Mouse (Mus musculus): ENCODE results near the gene Esrrg.

The Esrrg gene

DNA sequence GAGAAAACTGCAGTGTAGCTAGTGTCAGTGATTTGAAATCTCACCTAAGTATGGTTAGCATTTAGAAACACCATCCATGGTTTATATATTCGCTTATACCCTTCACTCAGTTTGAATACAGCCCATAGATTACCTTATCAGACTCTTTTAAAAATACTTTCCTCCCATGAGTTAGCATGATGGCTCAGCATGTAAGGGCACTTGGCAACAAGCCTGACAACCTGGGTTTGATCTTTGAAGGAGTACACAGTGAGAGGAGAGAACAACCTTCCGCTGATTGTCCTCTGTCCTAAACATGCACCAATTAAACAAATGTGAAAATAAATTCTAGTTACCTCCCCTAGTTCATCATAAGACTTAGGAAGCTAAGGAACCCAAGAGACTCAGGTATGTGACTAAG, 550.5 kb downstream of the Esrrg start:
- no peak for DNase-seq

DNA sequence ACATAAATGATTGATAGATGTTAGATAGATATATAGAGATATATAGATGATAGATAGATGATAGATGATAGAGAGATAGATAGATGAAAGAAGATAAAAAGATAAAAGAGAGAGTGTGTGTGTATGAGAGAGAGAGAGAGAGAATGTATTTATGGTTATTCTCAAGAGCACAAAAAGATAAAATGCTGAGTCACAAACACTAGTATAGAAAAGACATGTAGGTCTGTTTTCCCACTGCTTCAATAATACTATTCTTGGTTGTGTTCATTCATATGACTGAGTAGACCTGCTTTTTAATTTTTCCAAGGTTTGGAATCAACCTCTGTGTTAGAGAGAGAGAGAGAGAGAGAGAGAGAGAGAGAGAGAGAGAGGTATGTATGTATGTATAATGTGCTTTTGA, 554.5 kb downstream of the Esrrg start:
- no peak for DNase-seq

- DNase-seq = no peak
Observed at GRCm38 (mm10) chr1:188164251-188164650, 555.7 kb downstream of the Esrrg start.

GRCm38 (mm10) chr1:188173859-188174258, 565.3 kb downstream of the Esrrg start:
- DNase-seq = no peak

- no peak for DNase-seq
Observed at GRCm38 (mm10) chr1:188182951-188183350, 574.4 kb downstream of the Esrrg start.

DNA sequence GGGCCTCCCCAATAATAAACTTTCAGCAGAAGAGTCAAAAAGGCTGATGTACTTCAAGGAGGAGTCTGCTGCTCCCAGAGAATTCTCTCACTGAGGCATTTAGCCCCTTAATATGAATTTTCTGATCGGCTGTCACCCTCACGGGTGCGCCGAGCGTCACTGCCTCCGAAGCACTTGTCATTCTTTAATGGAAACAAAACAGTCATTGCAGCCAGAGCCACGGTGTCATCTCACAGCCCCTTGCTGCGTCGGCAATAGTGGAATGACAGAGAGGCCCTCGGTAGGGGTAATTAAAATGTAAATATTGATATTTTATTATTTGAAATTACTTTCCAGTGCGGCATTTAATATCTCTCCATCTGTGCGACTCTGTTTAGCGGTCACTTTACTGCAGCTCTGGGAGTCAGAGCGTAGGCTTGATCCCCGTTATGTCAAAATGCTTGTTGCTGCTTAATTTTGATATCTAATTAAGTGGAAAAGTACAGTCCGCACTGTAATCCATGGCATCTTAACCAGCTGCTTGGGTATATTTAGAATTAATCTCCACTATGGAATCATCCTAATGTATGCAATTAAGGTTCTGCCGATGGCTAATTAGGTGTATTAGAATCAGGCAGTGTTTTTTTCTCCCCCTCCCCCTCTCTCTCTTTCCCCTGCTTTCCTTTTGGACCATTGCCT, 578.0 kb downstream of the Esrrg start:
- DNase-seq = no peak

DNA sequence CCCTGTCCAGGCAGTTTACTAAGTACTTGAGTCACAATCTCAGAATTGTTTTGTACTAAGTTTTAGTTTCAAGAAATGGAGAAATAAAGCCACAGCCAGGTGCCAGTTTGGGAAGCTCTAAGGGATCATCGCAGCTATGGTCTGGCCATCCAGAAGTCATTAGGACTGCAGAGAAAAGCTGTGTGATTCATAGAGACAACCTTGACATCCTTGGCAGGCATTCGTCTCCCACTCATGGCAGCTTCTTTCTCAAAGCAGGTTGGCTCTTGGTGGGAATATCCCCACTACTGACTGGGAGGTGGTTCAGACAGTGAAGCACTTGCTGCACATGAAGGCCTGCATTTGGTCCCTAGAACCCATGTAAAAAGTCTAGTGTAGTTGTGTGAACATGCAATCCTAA, 584.4 kb downstream of the Esrrg start:
- DNase-seq = no peak

DNA sequence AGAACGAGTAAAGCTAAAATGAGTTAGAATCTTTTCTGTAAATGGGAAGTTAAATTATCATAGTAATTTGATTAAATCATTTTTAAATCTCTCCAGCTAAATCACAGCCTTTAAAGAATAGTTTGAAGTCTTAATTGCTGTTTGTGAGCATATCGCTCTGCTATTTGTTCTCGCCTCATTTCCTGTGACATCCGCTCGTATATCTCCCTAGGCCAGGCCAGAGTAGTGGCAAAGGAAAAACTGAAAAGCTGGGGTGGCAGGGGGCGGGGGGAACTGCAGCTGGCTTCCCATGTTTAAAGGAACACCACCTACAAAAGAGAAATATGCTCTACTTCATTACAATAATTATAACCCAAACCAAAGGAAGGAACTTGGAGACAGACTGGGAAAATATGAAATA, 598.8 kb downstream of the Esrrg start:
- no peak for DNase-seq

DNA sequence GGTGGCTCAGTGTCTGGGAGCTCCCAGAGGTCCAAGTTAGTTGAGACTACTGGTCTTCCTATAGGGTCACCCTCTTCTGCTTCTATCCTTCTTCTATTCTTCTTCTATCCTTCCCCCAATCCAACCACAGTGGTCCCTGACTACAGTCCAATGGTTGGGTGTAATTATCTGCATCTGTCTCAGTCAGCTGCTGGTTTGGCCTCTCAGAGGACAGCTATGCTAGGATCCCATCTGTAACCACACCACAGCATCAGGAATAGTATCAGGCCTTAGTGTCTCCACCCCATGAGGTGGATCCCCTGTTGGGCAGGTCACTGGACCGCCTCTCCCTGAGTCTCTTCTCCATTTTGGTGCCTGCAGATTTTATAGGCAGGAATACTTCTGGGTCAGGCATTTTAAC, 600.4 kb downstream of the Esrrg start:
- no peak for DNase-seq

DNA sequence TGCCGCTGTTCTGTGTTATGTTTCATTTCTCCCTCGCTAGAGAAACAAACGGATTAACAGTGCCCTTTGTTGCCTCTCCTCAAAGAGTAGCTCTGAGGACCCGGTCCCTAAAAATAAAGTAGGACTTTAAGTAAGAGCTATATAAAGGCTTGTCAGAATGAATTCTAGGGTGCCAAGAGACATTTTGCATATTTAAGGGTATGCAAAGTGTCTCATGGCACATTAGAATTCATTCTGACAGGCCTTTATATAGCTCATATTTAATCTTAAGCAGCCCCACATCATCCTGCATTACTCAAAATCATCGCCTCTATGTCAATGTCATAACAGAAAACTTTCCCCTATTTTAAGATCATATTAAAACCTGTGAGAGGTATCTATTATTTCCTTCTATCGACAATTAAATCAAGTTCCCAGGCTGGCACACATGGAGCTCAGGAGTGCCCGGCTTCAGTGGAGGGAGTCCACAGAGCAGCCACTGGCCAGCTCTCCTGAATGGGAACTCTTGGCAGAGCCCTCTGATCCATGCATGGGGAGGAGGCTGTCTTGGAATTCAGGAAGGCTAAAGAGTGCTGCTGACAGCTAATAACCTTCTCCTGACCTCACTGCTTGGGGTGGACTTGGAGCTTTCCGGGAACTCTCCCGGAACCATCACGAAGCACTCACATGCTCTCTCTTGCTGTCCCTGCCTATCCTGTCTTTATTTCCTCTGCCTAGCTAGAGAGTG, 606.5 kb downstream of the Esrrg start:
- DNase-seq = no peak

DNA sequence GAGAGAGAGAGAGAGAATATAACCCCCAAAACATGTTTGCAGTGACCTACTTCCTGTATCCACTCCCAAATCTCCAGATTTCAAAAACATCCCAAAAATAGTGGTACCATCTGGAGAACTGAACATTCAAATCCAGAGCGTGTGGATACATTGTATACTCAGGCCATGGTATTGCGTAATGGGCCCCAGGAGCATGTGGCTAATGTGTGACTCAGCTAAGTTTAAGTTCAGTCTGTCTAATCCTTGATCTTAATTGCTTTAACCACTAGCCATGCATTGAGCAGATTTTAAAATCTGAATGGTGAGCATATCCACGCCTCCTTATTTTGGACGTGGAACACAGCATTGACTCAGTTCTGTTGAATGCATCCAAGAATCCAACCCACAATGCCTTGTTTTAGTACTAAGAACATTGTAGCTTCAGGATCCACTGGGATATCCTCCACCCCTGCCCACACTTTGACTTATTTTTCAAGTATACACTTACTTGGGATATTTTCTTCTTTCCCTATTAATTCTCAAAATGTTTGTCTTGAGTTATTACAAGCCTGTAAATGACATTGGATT, 612.7 kb downstream of the Esrrg start:
- no peak for DNase-seq

- DNase-seq = no peak
Observed at GRCm38 (mm10) chr1:188233036-188233724, 624.6 kb downstream of the Esrrg start.

DNA sequence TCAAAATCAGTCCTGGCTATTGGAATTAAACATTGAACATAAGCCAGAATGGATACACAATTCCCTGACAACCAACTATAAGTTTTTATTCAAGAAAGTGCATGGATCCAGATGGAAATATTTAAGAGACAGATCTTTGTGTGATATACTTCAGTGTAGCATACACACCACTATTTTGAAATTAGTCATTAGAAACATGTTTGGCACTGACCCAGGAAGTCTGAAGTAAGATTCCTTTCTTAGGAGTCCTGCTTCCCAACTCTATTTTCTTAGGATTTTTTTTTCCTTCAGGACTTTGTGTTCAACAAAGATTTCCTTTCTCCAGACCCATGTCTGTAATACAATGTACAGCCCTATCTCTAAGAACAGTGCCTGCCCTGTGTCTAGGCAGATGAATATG, 630.0 kb downstream of the Esrrg start:
- no peak for DNase-seq

DNA sequence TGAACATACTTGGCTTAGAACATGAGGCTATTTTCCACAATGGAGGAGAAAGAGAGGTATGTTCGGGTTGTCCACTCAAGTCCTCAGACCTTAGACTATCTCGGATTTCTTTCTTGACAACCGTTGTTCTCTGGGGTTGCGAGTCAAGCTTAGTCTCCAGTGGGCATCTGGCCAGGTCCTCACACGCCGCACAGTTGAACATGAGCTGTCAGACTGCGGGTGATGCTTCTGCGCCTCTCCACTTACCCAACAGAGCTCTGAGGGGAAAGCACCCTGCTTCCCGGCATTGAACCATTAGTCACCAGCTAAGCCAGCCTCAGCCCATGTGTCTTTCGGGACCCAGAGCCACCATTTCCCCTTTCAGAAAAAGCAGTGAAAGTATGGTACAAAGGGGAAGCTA, 633.2 kb downstream of the Esrrg start:
- DNase-seq = no peak

GRCm38 (mm10) chr1:188257500-188257899, 648.9 kb downstream of the Esrrg start:
- DNase-seq = no peak

- no peak for DNase-seq
Observed at GRCm38 (mm10) chr1:188260259-188261107, 651.9 kb downstream of the Esrrg start.

DNA sequence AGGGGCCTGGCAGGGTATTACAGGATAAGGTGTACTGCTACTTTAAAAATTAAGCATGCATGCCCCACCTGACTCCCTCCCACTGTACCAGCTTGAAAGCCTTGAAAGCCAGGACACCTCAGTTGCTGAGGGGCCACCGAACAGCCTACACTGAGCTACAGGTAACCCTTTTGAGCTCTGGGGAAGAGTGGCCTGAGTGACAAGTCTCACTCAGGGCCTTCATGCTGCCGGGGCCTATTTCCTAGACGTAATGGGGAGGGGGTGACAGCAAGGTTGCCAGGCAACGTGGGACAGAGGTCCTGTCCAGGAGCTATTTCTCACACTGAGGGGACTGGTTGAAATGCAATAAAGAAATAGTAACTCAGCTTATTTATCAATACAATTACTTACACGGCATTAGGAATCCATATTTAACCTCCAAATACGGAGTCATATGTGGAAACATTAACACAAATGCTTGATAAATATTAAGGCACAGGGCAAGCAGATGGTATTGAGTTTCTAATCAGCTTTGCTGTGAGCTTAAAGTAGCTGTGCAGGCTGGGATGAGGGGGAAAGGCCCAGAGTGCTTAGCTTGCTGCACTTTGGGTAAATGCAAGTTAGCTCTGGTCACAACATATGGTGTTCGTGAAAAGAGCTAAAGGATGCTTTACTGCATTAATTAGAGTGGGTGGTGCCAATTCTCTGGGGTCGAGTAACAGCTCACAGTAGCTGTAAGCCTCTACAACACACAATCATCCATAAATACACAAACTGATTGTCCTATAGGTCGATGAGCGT, 653.5 kb downstream of the Esrrg start, which contains the start of gene Ush2a:
Ush2a (plus strand) TSS at position 121 of the 780 bp plus-strand sequence.
- no peak for DNase-seq
